Mouse (Mus musculus): ENCODE measurements around the gene Gm13088. TPM values are rescaled to one million over a fixed set of nuclear protein-coding genes. Genes with fewer than 3 reads are reported as not detected.

The Gm13088 gene
- polyA plus RNA-seq (2012): not detected in 2 replicates

DNA sequence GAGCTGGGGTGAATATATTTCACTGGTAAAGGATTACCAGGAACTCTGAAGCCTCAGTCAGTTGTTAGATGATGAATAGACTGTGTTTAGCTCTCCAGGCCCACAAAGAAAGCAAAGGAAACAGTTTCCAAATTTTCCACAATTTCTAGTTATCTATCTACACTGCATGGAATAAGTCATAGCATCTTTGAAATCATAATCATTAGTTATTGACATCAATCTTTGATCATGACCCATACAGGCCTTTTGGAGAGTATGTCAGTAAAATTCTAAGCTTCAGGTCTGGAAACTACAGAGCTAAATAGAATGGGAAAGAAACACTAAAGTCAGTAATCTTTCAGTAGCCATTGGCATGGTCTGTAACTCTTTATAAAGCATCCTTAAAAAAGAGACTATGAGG, at the start of gene Gm13088:
Gm13088 (minus strand) TSS at position 101 of the 400 bp plus-strand sequence.

DNA sequence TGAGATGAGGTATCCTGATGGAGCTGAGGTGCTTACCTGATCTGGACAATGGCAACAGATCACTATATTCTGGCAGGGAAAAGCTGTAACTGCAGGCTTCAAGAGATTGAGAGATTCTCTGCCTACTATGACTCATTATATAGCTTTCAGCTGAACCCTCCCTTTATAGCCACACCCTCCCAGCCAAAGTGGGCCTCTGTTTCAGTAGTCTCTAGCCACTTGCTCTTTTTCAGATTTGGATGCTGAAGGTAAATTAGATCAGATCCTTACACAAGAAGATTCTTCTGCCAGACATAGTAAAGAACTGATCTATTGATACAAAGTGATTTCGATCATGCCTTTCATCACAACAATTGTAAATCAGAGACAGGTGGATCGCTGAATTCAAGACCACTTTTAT, 45.6 kb upstream of the Gm13088 start, which contains the start of gene Gm13089:
Gm13089 (minus strand) TSS at position 101 of the 400 bp plus-strand sequence.

DNA sequence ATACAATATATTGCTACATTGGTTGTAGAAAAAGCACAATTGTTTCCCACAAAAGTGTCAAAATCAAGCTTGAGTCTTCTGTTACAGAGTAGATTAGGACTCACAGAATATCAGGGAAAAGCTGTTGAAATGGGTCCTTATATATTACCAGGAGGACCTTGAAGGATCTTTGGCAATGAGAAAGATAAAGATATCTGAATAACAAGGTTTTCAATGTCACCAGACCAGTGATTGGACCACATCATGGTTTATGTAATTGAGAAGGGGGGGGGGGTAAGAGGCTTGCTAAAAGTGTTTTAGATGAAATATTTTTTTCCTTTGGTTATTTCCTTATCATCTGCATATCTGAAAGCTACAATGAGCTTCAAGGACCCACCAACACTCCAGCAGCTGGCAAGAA, 42.3 kb downstream of the Gm13088 start, which contains the start of gene Gm13083:
Gm13083 (plus strand) TSS at position 301 of the 400 bp plus-strand sequence.

Other genes starting within 250 kb of the Gm13088 start
- 0.49 and 0.52 TPM in 2 replicates for gene Pramef8, start 244.8 kb downstream of the Gm13088 start, polyA plus RNA-seq (2012)
- gene Oog4, start 206.9 kb downstream of the Gm13088 start, polyA plus RNA-seq (2012): not detected in 2 replicates
- gene Gm13043, start 145.9 kb downstream of the Gm13088 start, polyA plus RNA-seq (2012): not detected in 2 replicates
- not detected in 2 replicates for gene Gm13040, start 121.3 kb downstream of the Gm13088 start, polyA plus RNA-seq (2012)
- not detected in 2 replicates for gene BC080695, start 105.5 kb downstream of the Gm13088 start, polyA plus RNA-seq (2012)
- gene Gm13057, start 105.5 kb downstream of the Gm13088 start, polyA plus RNA-seq (2012): not detected in 2 replicates
- gene Gm13083, start 42.2 kb downstream of the Gm13088 start, polyA plus RNA-seq (2012): not detected in 2 replicates
- gene Gm13089, start 45.5 kb upstream of the Gm13088 start, polyA plus RNA-seq (2012): not detected in 2 replicates
- not detected in 2 replicates for gene Gm13078, start 62.2 kb upstream of the Gm13088 start, polyA plus RNA-seq (2012)
- not detected in 2 replicates for gene Gm13023, start 132.1 kb upstream of the Gm13088 start, polyA plus RNA-seq (2012)
- not detected in 2 replicates for gene Gm13084, start 158.8 kb upstream of the Gm13088 start, polyA plus RNA-seq (2012)
- not detected in 2 replicates for gene Gm13103, start 189.3 kb upstream of the Gm13088 start, polyA plus RNA-seq (2012)
- gene Pramef6, start 243.1 kb upstream of the Gm13088 start, polyA plus RNA-seq (2012): 0.05 TPM in 1 of 2 replicates, not detected in the other

All from megakaryocyte-erythroid progenitor cell, adult 5 weeks (primary cell).